Mouse (Mus musculus): Measurements from ENCODE around the gene Rab11b. TPM values are rescaled to one million over a fixed set of nuclear protein-coding genes. Genes with fewer than 3 reads are reported as not detected.

The Rab11b gene
- polyA plus RNA-seq, 1 experiment from 2014 or later, result 359 TPM

GRCm38 (mm10) chr17:33757231-33757630, 3.1 kb downstream of the Rab11b start:
- 76% methylated on average over 4 of the region's 4 CpGs for WGBS
- ATAC-seq (ENCODE audit: low FRiP score) (no peak), DNase-seq (ENCODE audit: low spot score) (no peak)
- 0 out of 2 replicates have a peak overlapping the region, but pooled peaks have one; percentile 24 for H3K27ac ChIP-seq (ENCODE audit: low read depth, low read length)
- H3K4me1 ChIP-seq (replicated peaks; ENCODE audit: control insufficient read depth, insufficient read depth, low read length), result peaks cover 6% of the 10 kb centered on the region; the same call in 1 of the 2 replicates
- H3K27me3 ChIP-seq (ENCODE audit: control insufficient read depth, insufficient read depth, low read length), result no peaks in the 10 kb centered on the region
- no peak overlapping the region; the same call in 1 of the 2 replicates for H3K9ac ChIP-seq (ENCODE audit: low read depth, low read length)
- H3K4me2 ChIP-seq (replicated peaks; ENCODE audit: low read depth, low read length), result no peak overlapping the region
- H3K9me3 ChIP-seq (ENCODE audit: control insufficient read depth, low read length), result no peaks in the 10 kb centered on the region
- H3K4me3 ChIP-seq (ENCODE audit: low read depth, low read length), result no peak overlapping the region
- no peaks in the 10 kb centered on the region for H3K36me3 ChIP-seq (ENCODE audit: control insufficient read depth, insufficient read depth, low read length)

- no peak for ATAC-seq (ENCODE audit: low FRiP score)
- H3K9ac ChIP-seq (ENCODE audit: low read depth, low read length), result no peak overlapping the region
- 87% methylated on average over 3 of the region's 3 CpGs for WGBS
- H3K4me2 ChIP-seq (replicated peaks; ENCODE audit: low read depth, low read length), result no peak overlapping the region
- no peak for DNase-seq (ENCODE audit: low spot score)
- H3K4me1 ChIP-seq (replicated peaks; ENCODE audit: control insufficient read depth, insufficient read depth, low read length), result peaks cover 6% of the 10 kb centered on the region; the same call in 1 of the 2 replicates
- no peaks in the 10 kb centered on the region for H3K27me3 ChIP-seq (ENCODE audit: control insufficient read depth, insufficient read depth, low read length)
- no peaks in the 10 kb centered on the region for H3K36me3 ChIP-seq (ENCODE audit: control insufficient read depth, insufficient read depth, low read length)
- no peak overlapping the region for H3K4me3 ChIP-seq (ENCODE audit: low read depth, low read length)
- H3K27ac ChIP-seq (ENCODE audit: low read depth, low read length), result no peak overlapping the region
- no peaks in the 10 kb centered on the region for H3K9me3 ChIP-seq (ENCODE audit: control insufficient read depth, low read length)
Measured at GRCm38 (mm10) chr17:33756108-33756790, 4.1 kb downstream of the Rab11b start.

- Histone ChIP-seq H3K36me3 (ENCODE audit: control insufficient read depth, insufficient read depth, low read length) (no peaks in the 10 kb centered on the region), H3K9me3 (ENCODE audit: control insufficient read depth, low read length) (no peaks in the 10 kb centered on the region), H3K4me1 (replicated peaks; ENCODE audit: control insufficient read depth, insufficient read depth, low read length) (peaks cover 6% of the 10 kb centered on the region; the same call in 1 of the 2 replicates), H3K27ac (ENCODE audit: low read depth, low read length) (no peak overlapping the region), H3K9ac (ENCODE audit: low read depth, low read length) (no peak overlapping the region), H3K4me2 (replicated peaks; ENCODE audit: low read depth, low read length) (no peak overlapping the region), H3K27me3 (ENCODE audit: control insufficient read depth, insufficient read depth, low read length) (no peaks in the 10 kb centered on the region), H3K4me3 (ENCODE audit: low read depth, low read length) (no peak overlapping the region; the same call in 1 of the 2 replicates)
- 85% methylated on average over 10 of the region's 10 CpGs for WGBS
- no peak for ATAC-seq (ENCODE audit: low FRiP score)
- no peak for DNase-seq (ENCODE audit: low spot score)
Measured at GRCm38 (mm10) chr17:33755418-33756107, 4.8 kb downstream of the Rab11b start.

GRCm38 (mm10) chr17:33754656-33755055, 5.7 kb downstream of the Rab11b start:
- peaks cover 6% of the 10 kb centered on the region; the same call in 1 of the 2 replicates for H3K4me1 ChIP-seq (replicated peaks; ENCODE audit: control insufficient read depth, insufficient read depth, low read length)
- no peaks in the 10 kb centered on the region for H3K36me3 ChIP-seq (ENCODE audit: control insufficient read depth, insufficient read depth, low read length)
- H3K9ac ChIP-seq (ENCODE audit: low read depth, low read length), result no peak overlapping the region
- ATAC-seq (ENCODE audit: low FRiP score) (no peak), DNase-seq (ENCODE audit: low spot score) (no peak)
- no peaks in the 10 kb centered on the region for H3K9me3 ChIP-seq (ENCODE audit: control insufficient read depth, low read length)
- WGBS, result 66% methylated on average over 1 of the region's 1 CpGs
- no peak overlapping the region for H3K4me3 ChIP-seq (ENCODE audit: low read depth, low read length)
- H3K4me2 ChIP-seq (replicated peaks; ENCODE audit: low read depth, low read length), result no peak overlapping the region
- H3K27me3 ChIP-seq (ENCODE audit: control insufficient read depth, insufficient read depth, low read length), result no peaks in the 10 kb centered on the region
- H3K27ac ChIP-seq (ENCODE audit: low read depth, low read length), result no peak overlapping the region

GRCm38 (mm10) chr17:33752297-33752696, 8.0 kb downstream of the Rab11b start:
- Histone ChIP-seq H3K9me3 (ENCODE audit: control insufficient read depth, low read length) (no peaks in the 10 kb centered on the region), H3K9ac (ENCODE audit: low read depth, low read length) (no peak overlapping the region), H3K4me2 (replicated peaks; ENCODE audit: low read depth, low read length) (no peak overlapping the region), H3K27ac (ENCODE audit: low read depth, low read length) (no peak overlapping the region), H3K27me3 (ENCODE audit: control insufficient read depth, insufficient read depth, low read length) (no peaks in the 10 kb centered on the region), H3K36me3 (ENCODE audit: control insufficient read depth, insufficient read depth, low read length) (peaks cover 7% of the 10 kb centered on the region; the same call in 1 of the 2 replicates), H3K4me1 (replicated peaks; ENCODE audit: control insufficient read depth, insufficient read depth, low read length) (peaks cover 1% of the 10 kb centered on the region; the same call in 1 of the 2 replicates), H3K4me3 (ENCODE audit: low read depth, low read length) (no peak overlapping the region)
- DNase-seq (ENCODE audit: low spot score), result no peak
- 96% methylated on average over 2 of the region's 2 CpGs for WGBS
- no peak for ATAC-seq (ENCODE audit: low FRiP score)

- Histone ChIP-seq H3K27me3 (ENCODE audit: control insufficient read depth, insufficient read depth, low read length) (no peaks in the 10 kb centered on the region), H3K4me3 (ENCODE audit: low read depth, low read length) (no peak overlapping the region), H3K27ac (ENCODE audit: low read depth, low read length) (no peak overlapping the region), H3K9me3 (ENCODE audit: control insufficient read depth, low read length) (no peaks in the 10 kb centered on the region), H3K4me1 (replicated peaks; ENCODE audit: control insufficient read depth, insufficient read depth, low read length) (no peaks in the 10 kb centered on the region), H3K36me3 (ENCODE audit: control insufficient read depth, insufficient read depth, low read length) (peaks cover 8% of the 10 kb centered on the region; the same call in 1 of the 2 replicates), H3K9ac (ENCODE audit: low read depth, low read length) (no peak overlapping the region), H3K4me2 (replicated peaks; ENCODE audit: low read depth, low read length) (no peak overlapping the region)
- ATAC-seq (ENCODE audit: low FRiP score), result no peak
- DNase-seq (ENCODE audit: low spot score), result no peak
Measured at GRCm38 (mm10) chr17:33751181-33751580, 9.1 kb downstream of the Rab11b start.

- no peak for DNase-seq (ENCODE audit: low spot score)
- Histone ChIP-seq H3K27me3 (ENCODE audit: control insufficient read depth, insufficient read depth, low read length) (no peaks in the 10 kb centered on the region), H3K4me1 (replicated peaks; ENCODE audit: control insufficient read depth, insufficient read depth, low read length) (no peaks in the 10 kb centered on the region), H3K27ac (ENCODE audit: low read depth, low read length) (no peak overlapping the region), H3K9ac (ENCODE audit: low read depth, low read length) (no peak overlapping the region), H3K36me3 (ENCODE audit: control insufficient read depth, insufficient read depth, low read length) (peaks cover 14% of the 10 kb centered on the region; the same call in 1 of the 2 replicates), H3K4me3 (ENCODE audit: low read depth, low read length) (no peak overlapping the region), H3K4me2 (replicated peaks; ENCODE audit: low read depth, low read length) (no peak overlapping the region), H3K9me3 (ENCODE audit: control insufficient read depth, low read length) (no peaks in the 10 kb centered on the region)
- WGBS, result 98% methylated on average over 5 of the region's 5 CpGs
- ATAC-seq (ENCODE audit: low FRiP score), result no peak
Measured at GRCm38 (mm10) chr17:33749451-33749850, 10.9 kb downstream of the Rab11b start.

GRCm38 (mm10) chr17:33746011-33746410, 14.3 kb downstream of the Rab11b start:
- H3K36me3 ChIP-seq (ENCODE audit: control insufficient read depth, insufficient read depth, low read length), result peaks cover 14% of the 10 kb centered on the region; the same call in 1 of the 2 replicates
- no peak overlapping the region for H3K27ac ChIP-seq (ENCODE audit: low read depth, low read length)
- 0 out of 2 replicates have a peak, but pooled peaks cover 3% of the 10 kb centered on the region for H3K9me3 ChIP-seq (ENCODE audit: control insufficient read depth, low read length)
- no peaks in the 10 kb centered on the region for H3K4me1 ChIP-seq (replicated peaks; ENCODE audit: control insufficient read depth, insufficient read depth, low read length)
- ATAC-seq (ENCODE audit: low FRiP score) (no peak), DNase-seq (ENCODE audit: low spot score) (no peak)
- H3K4me2 ChIP-seq (replicated peaks; ENCODE audit: low read depth, low read length), result no peak overlapping the region
- no peak overlapping the region for H3K4me3 ChIP-seq (ENCODE audit: low read depth, low read length)
- WGBS, result 84% methylated on average over 2 of the region's 2 CpGs
- no peak overlapping the region for H3K9ac ChIP-seq (ENCODE audit: low read depth, low read length)
- H3K27me3 ChIP-seq (ENCODE audit: control insufficient read depth, insufficient read depth, low read length), result no peaks in the 10 kb centered on the region
